Mouse (Mus musculus): ENCODE measurements around the gene Cdkn2c.

GRCm38 (mm10) chr4:109659571-109659970 lies 7.4 kb downstream of the Cdkn2c start:
- no peak for TF ChIP-seq CTCF (IDR thresholded peaks at IDR 0.05; ENCODE audit: control insufficient read depth, insufficient read depth, insufficient read length)
- TF ChIP-seq CEBPB (IDR thresholded peaks at IDR 0.05; ENCODE audit: low read depth), result no peak
- no peak for TF ChIP-seq MYOD1 (IDR thresholded peaks at IDR 0.05; ENCODE audit: control insufficient read depth, insufficient read length, low read depth)
- TF ChIP-seq MAX (IDR thresholded peaks at IDR 0.05), result no peak

Data from C2C12 (cell line).